Mouse (Mus musculus) intestine, embryonic 16.5 days (tissue): ENCODE data around the gene E2f2. TPM values are rescaled to one million over a fixed set of nuclear protein-coding genes. Genes with fewer than 3 reads are reported as not detected.

Experiments used
- ATAC-seq: fragments of 200-750 bp; cut with Nextera tagmentation; 2 replicates; pipeline ENCODE4 v1.8.0; 2017; ENCODE audit warnings: moderate TSS enrichment, moderate library complexity
- H3K27ac ChIP-seq: fragments of 300-500 bp; sonication (generic); 2 replicates; pipeline ENCODE4 v1.5.1; 2014; ENCODE audit warnings: mild to moderate bottlenecking, low read length
- H3K27me3 ChIP-seq: fragments of 300-500 bp; sonication (generic); replicated peaks from 2 replicates; pipeline ENCODE4 v1.6.1; 2014; ENCODE audit warnings: low read length, control low read depth, mixed read lengths; ENCODE audit not compliant: control insufficient read depth, insufficient read depth
- H3K36me3 ChIP-seq: fragments of 300-500 bp; sonication (generic); 2 replicates; pipeline ENCODE4 v1.6.1; 2014; ENCODE audit warnings: low read length, control low read depth; ENCODE audit not compliant: control insufficient read depth, insufficient read depth
- H3K4me1 ChIP-seq: fragments of 300-500 bp; sonication (generic); 2 replicates; pipeline ENCODE4 v1.6.1; 2014; ENCODE audit warnings: low read length, control low read depth, mixed read lengths; ENCODE audit not compliant: control insufficient read depth, insufficient read depth
- H3K4me2 ChIP-seq: fragments of 300-500 bp; sonication (generic); 2 replicates; pipeline ENCODE4 v1.6.1; 2014; ENCODE audit warnings: low read depth, low read length, control low read depth
- H3K4me3 ChIP-seq: fragments of 300-500 bp; sonication (generic); 2 replicates; pipeline ENCODE4 v1.5.1; 2014; ENCODE audit warnings: mild to moderate bottlenecking, low read length
- H3K9ac ChIP-seq: fragments of 300-500 bp; sonication (generic); 2 replicates; pipeline ENCODE4 v1.6.1; 2014; ENCODE audit warnings: low read depth, low read length
- H3K9me3 ChIP-seq: fragments of 300-500 bp; sonication (generic); 2 replicates; pipeline ENCODE4 v1.6.1; 2016; ENCODE audit warnings: low read length, control low read depth; ENCODE audit not compliant: control insufficient read depth
- WGBS: fragments of 180-500 bp; shearing (Covaris S2); extraction: QIAGEN DNeasy Blood & Tissue Kit; methylation state at CpG from one replicate; pipeline ENCODE4 v1.1.7; 2014; 5-methylcytosine and 5-hydroxymethylcytosine counted together
- polyA plus RNA-seq: library from polyadenylated mRNA; unstranded; fragments of >200 nt; fragmentation: Nextera tagmentation; extraction: Ambion mirVana; gene quantifications from 2 replicates; pipeline ENCODE4 v1.2.1, GENCODE M21; 2015

Gene E2f2
- polyA plus RNA-seq, 1 experiment from 2014 or later: 9.3 TPM

DNA sequence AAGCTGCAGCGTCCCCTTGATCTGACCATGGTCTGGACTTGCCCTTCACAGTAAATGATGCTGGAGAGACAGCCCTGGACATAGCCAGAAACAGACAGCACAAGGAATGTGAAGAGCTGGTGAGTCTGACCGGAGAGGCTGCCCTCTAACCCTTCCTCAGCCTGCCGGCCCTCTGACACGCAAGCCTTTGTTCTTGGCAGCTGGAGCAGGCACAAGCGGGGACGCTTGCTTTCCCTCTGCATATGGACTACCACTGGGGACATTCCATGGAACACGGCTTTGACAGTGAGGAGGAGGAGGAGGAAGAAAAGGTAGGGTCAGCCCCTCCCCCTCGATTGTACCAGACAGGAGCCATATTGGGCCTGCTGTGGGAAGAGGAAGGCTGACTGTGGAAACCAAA lies 68.8 kb downstream of the E2f2 start:
- no peaks in the 10 kb centered on the region for H3K27me3 ChIP-seq
- H3K9me3 ChIP-seq: no peaks in the 10 kb centered on the region
- H3K36me3 ChIP-seq: no peaks in the 10 kb centered on the region; the same call in 1 of the 2 replicates
- no peak for ATAC-seq
- no peak overlapping the region for H3K4me3 ChIP-seq
- H3K27ac ChIP-seq: no peak overlapping the region
- no peak overlapping the region for H3K4me2 ChIP-seq
- H3K9ac ChIP-seq: no peak overlapping the region
- peaks cover 3% of the 10 kb centered on the region for H3K4me1 ChIP-seq
- WGBS: 69% methylated on average over 8 of the region's 8 CpGs

GRCm38 (mm10) chr4:136242065-136242703 lies 70.0 kb downstream of the E2f2 start:
- no peak overlapping the region for H3K4me3 ChIP-seq
- H3K27ac ChIP-seq: no peak overlapping the region
- 48% methylated on average over 8 of the region's 8 CpGs for WGBS
- no peaks in the 10 kb centered on the region; the same call in 1 of the 2 replicates for H3K36me3 ChIP-seq
- H3K4me2 ChIP-seq: no peak overlapping the region
- no peak for ATAC-seq
- H3K9ac ChIP-seq: no peak overlapping the region
- H3K9me3 ChIP-seq: no peaks in the 10 kb centered on the region
- H3K4me1 ChIP-seq: peaks cover 13% of the 10 kb centered on the region
- no peaks in the 10 kb centered on the region for H3K27me3 ChIP-seq

DNA sequence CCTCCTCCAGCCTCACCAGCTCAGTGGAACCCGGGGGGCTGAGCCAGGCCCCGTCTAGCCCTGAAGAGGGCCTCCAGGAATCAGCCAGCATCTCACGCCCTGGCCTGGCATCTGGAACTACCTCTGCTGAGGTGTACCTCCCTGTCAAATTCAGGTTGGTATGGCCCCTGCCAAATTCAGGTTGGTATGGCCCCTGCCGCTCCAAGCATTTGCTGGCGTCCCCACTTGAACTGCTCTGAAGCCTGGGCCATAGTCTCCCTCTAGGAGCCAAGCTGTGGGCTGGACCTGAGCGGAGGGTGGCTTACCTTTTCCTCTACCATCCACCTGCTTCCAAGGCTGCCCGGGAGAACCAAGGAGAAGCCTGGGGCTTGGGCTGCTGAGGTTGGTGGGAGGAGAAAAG lies 70.5 kb downstream of the E2f2 start:
- Histone ChIP-seq H3K9ac (no peak overlapping the region), H3K9me3 (no peaks in the 10 kb centered on the region), H3K4me2 (no peak overlapping the region), H3K4me1 (peaks cover 19% of the 10 kb centered on the region), H3K4me3 (no peak overlapping the region), H3K27ac (no peak overlapping the region), H3K36me3 (no peaks in the 10 kb centered on the region; the same call in 1 of the 2 replicates), H3K27me3 (no peaks in the 10 kb centered on the region)
- WGBS: 82% methylated on average over 7 of the region's 7 CpGs
- no peak for ATAC-seq

DNA sequence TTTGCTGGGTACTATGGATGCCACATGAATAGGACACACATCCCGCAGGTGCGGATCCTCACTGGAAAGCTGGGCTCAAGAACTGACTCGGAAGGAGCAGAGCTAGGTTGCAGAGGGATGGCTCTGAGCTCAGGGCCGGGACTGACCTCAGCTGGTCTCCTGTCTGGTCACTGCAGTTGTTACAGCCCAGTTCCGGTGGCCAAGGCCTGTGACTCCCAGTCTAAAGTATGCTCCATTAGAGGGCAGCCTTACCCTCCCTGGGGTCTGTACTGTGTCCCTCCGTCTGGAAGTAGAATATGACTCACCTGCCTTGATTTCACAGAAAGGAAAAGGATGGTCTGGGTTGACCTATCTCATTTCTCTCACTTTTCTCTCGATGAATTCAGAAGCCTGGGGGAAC lies 72.0 kb downstream of the E2f2 start:
- Histone ChIP-seq H3K4me2 (no peak overlapping the region), H3K4me1 (peaks cover 27% of the 10 kb centered on the region), H3K27ac (no peak overlapping the region), H3K27me3 (no peaks in the 10 kb centered on the region), H3K4me3 (no peak overlapping the region), H3K9me3 (no peaks in the 10 kb centered on the region), H3K9ac (no peak overlapping the region), H3K36me3 (no peaks in the 10 kb centered on the region; the same call in 1 of the 2 replicates)
- no peak for ATAC-seq
- WGBS: 73% methylated on average over 7 of the region's 7 CpGs

Other genes with a start within 250 kb of the E2f2 start
- gene Hmgcl, start 225.9 kb upstream of the E2f2 start, polyA plus RNA-seq: 147 and 165 TPM in 2 replicates
- 127 and 130 TPM in 2 replicates for gene Gale, start 208.7 kb upstream of the E2f2 start, polyA plus RNA-seq
- 111 and 115 TPM in 2 replicates for gene Lypla2, start 199.8 kb upstream of the E2f2 start, polyA plus RNA-seq
- 41.3 and 47.2 TPM in 2 replicates for gene Pithd1, start 185.1 kb upstream of the E2f2 start, polyA plus RNA-seq
- gene Eloa, start 150.6 kb upstream of the E2f2 start, polyA plus RNA-seq: 34.8 and 35.6 TPM in 2 replicates
- gene Rpl11, start 119.0 kb upstream of the E2f2 start, polyA plus RNA-seq: 407 and 467 TPM in 2 replicates
- 232 and 245 TPM in 2 replicates for gene Id3, start 28.9 kb upstream of the E2f2 start, polyA plus RNA-seq
- gene Asap3, start 34.0 kb downstream of the E2f2 start, polyA plus RNA-seq: 3.3 and 4.4 TPM in 2 replicates
- 22.9 and 23.3 TPM in 2 replicates for gene Tcea3, start 75.3 kb downstream of the E2f2 start, polyA plus RNA-seq
- gene Zfp46, start 112.3 kb downstream of the E2f2 start, polyA plus RNA-seq: 13.6 and 15.0 TPM in 2 replicates
- 101 and 106 TPM in 2 replicates for gene Hnrnpr, start 138.5 kb downstream of the E2f2 start, polyA plus RNA-seq